Mouse (Mus musculus) heart, adult 8-10 months (tissue): ENCODE measurements around the gene Palm2. TPM values are rescaled to one million over a fixed set of nuclear protein-coding genes. Genes with fewer than 3 reads are reported as not detected.

Experiments
- DNase-seq: peaks from one replicate; pipeline ENCODE4 v3.0.0; 2022; ENCODE audit warnings: low spot score
- total RNA-seq, 4 experiments: library from RNA; stranded (reverse); gene quantifications; 2 replicates each; pipeline ENCODE4 v1.2.4; 2022

The Palm2 gene
- total RNA-seq, 4 experiments from 2014 or later: 12.3 to 24.6 (median 13.4) TPM

DNA sequence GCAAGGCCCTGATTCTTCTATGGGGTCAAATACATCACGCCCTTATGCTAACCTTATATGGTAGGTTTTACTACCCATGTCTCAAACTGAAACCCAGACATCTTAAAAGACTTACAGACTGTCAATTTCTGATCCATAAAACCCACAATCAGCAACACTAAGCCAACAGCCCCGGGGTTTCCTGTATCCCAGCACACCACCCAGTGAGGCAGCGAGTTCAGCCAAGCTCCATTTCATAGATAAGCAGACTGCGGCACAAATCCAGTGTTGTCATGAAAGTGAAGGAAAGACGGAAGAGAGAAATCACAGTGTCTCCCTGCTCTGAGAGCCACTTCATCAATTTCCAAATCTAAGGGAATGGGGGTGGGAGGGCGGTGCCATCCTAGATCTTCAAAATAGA lies 184.7 kb downstream of the Palm2 start:
- DNase-seq: peak; percentile 22

DNA sequence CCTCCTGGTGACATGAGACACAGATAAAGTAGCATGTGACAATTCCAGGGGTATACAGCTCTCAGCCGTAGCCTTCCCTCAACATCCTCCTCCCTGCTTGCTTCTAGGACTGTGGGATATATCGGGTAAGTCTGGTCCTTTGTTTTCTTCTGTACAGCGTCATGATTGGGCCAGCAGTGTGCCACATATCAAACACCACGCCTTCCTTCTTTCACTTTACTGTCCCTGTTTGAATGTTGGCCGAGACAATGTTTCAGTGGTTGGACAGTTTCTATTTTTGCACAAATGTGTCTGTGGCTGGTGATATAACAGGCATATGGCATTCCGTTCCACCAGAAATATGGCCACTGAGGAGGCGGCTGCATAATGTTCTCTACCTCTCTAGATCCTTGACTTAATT lies 188.8 kb downstream of the Palm2 start:
- DNase-seq: peak; percentile 42

DNA sequence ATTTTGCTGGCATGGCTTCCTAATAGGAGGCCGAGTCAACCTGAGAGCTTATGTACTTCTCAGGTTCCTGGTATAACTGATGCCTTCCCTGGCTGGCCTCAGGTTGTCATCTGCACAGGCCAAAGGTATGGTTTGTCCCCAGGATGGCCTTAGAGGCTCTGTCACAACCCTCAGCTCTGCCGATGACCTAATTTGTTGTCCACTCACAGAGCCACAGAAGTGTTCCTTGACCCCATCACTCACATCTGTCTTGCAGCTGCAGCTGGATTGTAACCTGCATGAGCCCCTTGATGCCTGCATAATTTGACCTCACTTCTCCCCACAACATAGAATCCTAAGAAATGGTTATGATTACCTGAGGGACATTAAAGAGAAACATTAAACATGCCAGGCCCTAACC lies 190.8 kb downstream of the Palm2 start:
- DNase-seq: no peak

DNA sequence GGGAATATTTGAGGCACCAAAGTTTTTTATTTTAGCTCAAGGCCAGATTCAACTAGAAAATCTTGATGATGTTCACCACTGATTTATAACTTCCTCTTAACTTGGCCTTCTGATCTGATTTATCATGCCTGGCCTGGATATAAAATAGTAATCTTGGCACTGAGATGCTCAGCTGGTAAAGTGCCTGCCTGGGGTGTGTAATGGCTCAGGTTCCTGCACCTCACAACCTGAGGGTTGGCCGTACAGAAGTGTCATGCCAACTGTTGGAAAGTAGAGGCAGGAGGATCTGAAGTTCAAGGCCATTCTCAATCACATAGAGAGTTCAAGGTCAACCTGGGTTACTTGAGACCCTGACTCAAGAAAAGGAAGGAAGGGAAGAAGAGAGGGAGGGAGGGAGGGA lies 191.3 kb downstream of the Palm2 start:
- no peak for DNase-seq

DNA sequence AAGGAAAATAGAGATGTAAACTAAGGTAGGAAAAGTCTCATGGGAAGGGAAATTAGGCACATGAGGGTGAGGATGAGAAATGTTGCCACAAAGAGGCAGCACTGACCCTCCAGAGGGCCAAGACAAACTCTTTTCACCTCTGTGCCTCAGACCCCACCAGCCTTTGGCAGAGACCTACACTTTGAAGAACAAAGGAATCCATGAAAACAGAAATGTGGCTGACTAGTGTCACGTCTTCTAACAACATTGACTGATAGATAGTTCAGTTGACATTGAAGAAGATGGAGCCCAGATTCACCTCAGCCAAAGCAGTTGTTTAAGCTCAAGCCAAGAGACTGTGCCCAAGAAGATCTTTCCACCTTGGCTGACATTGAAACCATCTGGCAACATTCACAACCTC lies 191.7 kb downstream of the Palm2 start:
- no peak for DNase-seq

DNA sequence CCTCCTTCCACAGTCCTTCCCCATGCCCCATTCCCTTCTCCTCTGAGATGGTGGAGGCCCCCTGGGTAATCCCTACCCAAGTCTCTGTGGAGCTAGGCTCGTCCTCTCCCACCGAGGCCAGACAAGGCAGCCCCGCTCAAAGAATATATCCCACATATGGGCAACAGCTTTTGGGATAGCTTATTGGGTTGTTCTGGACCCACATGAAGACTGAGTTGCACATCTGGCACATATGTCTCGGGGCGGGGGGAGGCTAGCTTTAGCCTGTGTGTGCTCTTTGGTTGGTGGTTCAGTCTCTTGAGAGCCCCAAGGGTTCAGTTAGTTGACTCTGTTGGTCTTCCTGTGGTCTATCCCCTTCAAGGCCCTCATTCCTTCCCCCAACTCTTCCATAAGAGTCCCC lies 192.9 kb downstream of the Palm2 start:
- no peak for DNase-seq

DNA sequence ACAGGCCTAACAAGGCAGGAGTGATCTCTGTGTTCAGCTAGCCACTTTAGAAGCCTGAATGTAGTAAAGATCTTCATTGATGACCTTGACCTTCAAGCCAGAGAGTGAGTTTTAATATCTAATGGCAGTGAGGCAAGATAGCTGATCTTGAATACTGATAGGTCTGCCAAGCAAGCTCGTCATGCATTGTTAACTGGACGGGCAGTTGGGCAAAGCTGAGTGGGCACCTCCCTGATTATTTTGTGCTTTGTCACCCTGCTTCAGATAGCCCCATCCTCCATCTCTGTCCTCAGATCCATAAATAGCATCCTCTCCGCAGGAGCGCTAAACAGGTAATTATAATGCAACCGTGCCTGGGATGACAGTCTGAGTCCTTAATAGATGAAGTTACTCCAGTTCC lies 198.3 kb downstream of the Palm2 start:
- no peak for DNase-seq

DNA sequence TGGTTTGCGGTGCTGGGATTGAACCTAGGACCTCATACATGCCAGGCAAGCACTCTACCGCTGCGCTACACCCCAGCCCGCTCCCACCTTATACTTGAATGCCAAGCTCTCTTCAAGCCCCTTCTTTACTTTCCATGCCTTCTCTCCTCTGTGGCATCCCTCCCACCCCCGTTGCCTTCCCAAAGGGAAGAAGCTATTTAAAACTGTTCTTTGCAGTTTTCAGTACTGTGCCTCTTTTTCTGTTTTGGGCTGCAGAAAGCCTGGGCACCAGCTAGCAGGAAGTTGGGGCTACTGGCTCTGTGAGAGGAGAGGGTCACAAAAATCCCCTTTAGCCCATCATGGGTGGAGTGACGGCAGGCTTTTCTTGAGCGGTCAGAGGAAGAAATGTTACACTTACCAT lies 199.0 kb downstream of the Palm2 start:
- DNase-seq: no peak

DNA sequence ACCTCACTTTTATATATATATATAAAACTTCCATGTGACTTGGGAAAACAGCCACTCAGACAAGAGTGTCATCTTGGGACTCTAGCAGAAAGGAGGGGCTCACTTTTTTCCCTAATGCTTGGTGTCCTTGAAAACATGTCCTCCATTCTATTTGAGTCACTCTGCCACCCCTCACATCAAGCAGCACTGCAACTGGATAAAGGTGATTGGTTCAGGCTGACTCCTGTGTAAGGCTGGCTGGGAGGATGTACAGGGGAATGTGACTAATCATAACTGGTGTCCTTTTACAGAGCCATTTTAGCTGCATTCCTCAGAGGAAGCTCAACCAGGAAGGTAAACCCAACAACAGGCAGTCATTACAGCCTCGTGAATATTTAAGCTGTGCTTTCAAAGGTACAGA lies 200.9 kb downstream of the Palm2 start:
- no peak for DNase-seq

DNA sequence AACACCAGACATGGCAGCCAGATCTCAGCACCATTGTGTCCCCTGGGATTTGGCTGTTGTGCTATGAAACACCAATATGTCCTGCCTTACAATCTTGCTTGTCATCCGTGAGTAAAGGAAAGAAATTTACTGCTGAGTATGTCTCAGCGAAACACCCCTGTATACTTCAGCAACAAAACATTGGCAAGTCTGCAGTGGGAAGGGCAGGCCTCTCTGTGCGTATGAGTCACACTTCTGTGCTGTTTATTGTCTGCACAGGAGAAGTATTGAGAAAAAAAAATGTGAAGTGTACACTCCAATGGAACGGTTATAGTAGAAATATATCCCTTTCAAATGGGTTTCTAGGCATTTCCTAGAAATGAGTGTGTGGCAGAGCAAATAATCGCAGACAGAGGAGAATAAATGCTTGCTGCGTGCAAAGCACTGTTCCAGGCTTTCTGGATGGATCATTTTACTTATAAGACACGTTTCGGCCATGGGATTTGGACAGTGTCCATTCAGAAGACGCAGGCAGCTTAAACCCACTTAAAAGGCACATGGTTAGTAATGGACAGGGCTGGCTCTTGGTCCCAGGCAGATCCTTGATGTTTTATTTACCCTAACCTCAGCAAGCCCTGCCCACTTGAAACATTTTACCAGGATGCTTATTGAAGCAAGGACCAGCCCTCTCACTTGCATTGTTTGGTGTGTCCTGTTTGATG lies 202.9 kb downstream of the Palm2 start:
- DNase-seq: no peak

DNA sequence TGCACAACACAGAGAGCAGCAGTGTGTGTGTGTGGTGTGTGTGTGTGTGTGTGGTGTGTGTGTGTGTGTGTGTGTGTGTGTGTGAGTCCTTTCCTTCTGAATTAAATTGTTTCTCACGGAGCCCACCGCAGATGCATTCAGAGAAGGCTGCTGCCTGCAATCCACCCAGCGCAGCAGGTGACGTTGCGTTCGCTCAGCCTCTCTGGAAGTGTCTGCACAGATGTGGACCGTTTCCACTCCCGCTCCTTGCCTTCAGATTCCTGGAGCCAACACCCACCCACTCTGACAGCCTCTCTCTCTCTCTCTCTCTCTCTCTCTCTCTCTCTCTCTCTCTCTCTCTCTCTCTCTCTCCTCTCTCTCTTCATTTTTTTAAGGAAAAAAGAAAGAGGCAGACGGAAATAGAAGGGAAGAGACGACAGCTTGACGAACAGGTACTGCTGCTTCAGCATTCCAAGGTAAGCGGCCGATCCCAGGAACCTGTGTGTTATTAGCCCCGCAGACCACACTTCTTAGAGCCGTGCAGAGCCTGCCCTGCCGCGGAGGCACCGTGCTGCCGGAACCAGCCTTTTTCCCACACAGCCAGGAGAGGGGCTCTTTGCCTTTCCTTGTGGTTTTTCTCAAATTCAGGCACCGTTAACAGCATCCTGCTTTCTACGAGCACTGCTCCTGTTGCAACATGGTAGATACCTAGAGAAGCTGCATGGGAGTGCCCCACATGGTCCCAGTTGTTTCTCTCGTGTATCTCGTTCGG lies 203.8 kb downstream of the Palm2 start:
- DNase-seq: no peak

DNA sequence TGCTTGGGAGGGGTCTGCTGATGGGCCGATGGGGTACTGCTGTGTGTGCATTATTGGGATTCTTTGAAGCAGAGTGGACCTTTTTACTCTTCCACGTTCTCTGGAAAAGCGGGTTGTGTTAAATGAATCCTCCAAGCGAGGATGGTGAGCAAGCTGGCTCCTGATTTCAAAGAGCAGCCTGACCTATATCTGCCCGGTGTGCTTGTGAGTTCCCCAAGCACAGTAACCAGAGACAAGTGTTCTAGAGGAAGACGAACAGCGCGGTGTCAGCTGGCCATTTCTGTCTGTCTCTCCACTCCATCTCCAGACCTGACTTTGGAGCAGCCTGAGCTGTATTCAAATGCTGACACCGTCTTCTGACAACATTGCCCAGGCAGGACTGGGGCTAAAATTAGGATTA lies 204.9 kb downstream of the Palm2 start:
- DNase-seq: no peak

DNA sequence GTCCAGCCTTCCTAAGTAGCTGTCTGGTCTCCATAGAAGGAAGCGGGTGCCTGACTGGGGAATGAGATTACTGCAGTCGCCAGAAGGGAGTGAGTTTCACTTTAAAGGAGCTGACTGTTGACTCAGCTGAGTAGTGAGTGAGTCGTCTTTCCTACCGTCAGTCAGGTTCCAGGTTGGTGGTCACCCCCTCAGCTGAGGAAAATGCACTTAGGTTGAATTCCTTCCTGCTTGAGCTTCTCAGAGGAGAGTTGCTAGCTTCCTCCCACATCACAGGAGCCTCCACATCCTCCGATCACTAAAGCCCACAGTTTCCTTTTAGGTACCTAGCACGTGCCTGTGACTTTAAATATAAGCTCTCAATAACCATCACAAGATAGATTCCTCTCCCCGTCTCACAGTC lies 206.2 kb downstream of the Palm2 start:
- DNase-seq: no peak

DNA sequence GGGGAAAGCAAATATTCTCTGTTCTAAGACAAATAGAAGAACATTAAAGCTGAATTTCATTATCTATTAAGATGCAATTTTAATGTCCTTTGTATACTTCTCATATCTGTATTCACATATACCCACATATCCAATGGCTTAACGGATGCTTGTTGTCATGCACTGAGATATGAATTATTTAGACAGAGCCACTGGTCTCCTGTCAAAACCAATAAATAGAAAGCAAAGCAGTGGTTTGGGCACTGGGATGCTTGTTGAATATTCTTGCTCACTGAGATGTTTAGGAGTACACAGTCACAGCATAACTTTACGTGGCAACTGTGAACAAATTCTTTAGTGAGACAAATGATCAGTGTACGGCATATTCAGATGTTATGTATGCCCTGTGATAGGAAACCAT lies 206.9 kb downstream of the Palm2 start:
- DNase-seq: no peak

DNA sequence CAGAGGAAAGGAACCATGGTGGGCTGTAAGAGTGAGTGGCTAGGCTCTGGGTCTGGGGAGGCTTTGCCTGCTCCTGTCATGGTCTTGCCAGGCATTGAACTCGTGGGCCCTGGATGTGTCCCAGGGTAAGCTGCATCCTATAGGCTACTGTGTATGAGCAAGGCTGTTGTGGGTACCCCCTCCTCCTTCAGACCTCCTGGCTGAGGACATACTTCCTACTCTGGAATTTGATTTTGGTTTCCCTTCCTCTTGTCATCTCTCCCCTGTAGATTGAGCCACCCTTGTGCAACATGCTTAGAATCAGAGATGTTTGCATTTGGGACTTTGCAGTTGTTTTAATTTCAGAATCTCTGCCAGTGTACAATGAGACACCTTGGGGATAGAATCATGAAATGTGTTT lies 216.9 kb downstream of the Palm2 start:
- DNase-seq: no peak

DNA sequence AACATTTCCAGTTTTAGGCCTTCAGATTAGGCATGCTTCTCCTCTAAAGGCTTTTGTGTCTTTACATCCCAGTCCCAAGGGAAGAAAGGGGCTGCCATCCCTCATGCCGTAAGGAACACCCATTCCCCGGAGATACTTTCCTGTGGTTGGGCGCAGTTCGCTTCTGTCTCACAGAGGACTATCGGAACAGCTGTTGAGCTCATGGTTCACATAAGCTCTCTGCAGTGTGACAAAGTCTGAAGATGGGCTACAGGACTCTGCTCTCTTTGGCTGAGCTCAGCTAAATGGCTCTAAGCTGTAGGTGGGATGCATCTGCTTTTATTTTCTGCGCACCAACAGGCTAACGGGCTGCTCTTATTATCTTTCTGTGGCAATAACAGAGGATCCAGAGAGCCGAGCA lies 217.5 kb downstream of the Palm2 start:
- no peak for DNase-seq

DNA sequence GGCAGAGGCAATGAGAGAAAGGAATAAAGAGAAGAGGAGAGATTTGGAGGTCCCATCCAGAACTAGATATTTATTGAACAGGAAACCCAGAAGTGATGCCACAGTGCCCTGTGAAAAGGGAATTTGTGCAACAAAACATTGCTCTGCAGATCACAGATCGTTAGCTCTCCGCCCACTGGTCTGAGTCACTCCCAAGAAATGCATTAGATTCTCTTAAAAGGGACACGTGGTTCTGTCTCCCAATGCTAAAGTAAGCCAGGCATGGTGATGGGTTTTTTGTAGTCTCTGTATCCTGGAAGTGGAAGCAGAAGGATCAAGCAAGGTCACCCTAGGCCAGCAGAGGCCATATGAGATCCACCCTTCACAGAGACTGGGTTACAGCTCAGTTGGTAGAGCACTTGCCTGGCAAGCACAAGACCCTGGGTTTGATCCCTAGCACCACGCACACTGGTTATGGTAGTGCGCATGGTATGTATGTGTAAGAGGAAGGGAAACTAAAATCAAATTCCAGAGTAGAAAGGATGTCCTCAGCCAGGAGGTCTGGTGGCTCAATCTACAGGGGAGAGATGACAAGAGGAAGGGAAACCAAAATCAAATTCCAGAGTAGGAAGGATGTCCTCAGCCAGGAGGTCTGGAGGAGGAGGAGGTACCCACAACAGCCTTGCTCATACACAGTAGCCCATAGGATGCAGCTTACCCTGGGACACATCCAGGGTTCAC lies 218.3 kb downstream of the Palm2 start:
- no peak for DNase-seq

DNA sequence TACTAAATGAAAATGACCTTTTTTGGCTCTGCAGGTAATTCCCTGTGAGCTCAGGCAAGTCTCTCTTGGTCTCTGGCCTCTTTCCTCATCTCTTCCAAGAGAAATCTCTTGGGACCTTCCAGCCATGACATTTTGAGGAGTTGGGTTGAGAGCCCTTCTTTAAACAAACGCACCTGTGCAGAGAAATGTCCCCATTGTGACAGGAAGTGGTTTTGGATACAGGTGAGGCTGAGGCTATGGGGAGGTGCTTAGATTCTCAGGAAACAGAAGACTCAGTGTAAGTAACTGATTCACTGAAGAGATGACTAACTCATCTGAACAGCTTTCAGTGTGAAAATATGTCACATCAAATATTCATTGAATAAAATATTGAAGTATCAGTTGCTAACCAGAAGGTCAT lies 221.9 kb downstream of the Palm2 start:
- no peak for DNase-seq

DNA sequence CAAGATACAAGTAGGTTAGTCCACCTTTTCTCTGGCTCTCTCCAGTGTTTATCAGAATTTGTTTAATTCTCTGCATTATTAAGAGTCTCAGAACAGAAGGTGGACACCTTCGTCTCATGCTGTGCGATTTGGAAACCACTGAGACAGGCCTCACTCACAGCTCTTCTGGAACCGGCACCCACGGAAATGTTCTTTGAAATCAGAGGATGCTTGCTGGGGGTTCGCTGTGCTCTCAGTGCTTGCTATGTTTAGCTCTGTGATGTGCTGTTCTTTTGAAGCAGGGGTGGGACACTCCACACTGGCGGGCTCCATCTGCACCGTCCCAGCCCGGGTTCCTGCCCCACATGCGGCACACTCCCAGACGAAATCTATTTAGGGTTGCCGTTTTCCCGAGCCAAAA lies 222.3 kb downstream of the Palm2 start:
- DNase-seq: no peak

DNA sequence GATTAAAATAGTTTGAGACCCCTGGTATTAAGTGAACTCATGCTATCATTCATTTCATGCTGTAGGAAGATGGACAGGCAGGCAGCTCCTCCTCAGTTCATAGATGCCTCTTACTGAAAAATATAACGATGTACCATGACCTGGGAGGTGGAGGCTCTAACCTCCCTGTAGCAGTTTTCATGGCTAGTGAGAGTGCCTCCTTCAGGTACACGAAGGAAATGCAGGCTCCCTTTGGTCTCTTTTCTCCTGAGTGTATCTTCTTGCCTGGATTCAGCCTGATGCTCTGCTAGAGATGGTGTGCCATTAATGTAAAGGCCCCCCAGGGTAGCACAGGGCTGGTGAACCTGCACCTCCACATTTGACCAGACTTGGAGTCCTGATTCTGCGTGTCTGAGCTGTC lies 222.8 kb downstream of the Palm2 start:
- no peak for DNase-seq

DNA sequence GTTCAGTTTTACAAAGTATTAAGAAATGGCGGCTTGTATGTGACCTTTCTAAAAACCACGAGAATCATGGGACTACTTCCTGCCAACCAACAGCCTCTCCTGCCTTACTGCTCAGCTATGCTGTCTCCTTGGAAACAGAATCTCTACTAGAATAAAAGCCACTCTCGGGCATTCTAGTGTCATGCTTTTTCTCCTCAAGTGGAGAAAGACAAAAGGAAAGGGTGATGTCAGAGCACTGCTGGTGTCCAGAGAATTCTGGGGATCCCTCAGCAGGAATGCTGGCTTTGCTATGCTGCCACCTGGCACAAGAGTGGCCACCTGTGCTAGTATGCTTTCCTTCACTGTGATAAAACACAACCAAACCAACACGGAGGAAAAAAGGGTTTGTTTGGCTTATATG lies 226.4 kb downstream of the Palm2 start:
- DNase-seq: no peak

DNA sequence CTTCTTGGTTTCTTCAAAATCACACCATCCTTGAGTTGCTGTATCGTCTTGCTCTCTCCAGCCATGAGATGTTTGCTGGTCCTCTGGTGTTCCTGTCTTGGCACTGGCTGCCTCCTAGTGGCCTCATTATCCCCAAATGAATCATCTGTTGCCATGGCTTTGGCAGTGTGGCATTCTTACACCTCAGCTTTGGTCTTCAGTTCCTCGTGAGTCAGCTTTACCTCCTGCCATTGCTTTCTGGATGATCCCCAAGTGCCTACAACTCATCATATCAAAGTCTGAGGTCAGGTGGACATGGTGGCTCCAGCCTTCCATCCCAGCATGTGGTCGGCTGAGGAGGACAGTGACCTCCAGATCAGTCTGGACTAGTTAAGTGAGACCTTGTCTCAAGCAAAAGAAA lies 232.1 kb downstream of the Palm2 start:
- no peak for DNase-seq
